Mouse (Mus musculus): ENCODE data around the gene Tmem203. TPM values are rescaled to one million over a fixed set of nuclear protein-coding genes. Genes with fewer than 3 reads are reported as not detected.
"Not testable (repeated sequence)": the region's sequence is repeated elsewhere in the genome, so short reads cannot be mapped to it uniquely, and the experiment has no call there.

Tmem203 gene
- polyA plus RNA-seq, 1 experiment from 2014 or later: 16.4 TPM

DNA sequence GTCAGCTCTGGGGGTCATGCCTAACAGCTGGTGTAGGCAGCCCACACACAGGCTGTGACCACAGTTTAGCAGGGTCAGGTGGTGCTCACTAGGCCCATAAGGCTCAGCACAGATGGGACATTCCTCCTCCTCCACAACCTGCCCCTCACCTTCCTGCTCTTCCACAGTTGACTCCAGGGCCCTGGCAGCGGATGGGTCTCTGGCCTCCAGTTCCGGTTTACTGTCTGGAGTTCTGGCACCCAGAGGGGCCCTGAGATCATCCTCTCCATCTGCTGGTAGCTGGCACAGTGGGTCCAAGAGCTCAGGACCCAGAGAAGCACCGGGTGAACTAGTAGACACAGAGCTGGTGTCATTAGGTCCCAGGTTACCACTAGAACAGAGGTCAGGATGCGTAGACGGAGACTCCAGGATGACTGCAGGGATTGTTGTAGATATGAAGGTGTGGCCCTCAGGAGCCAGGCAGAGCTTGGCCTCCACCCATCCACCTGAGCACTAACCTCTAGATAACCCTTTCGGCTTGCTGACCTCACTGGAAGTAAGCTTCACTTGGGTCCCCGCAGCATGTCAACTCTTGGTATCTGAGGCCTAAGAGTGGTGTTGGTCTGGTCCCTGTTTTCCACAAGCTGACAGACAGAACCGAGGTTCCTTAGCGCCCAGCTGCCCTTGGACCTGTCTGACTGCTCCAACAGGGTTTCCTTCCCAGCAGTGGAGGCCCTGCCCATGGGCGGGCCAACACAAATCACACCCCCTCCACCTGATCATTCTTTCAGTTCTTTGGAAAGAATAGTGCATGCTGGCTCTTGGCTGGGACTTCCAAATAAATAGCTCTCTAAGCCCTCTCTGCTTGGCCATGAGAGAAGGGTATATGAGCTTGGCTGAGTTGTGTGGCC lies 8.8 kb upstream of the Tmem203 start, which contains the start of gene AL732309.1:
AL732309.1 (minus strand) TSS at position 681 of the 890 bp plus-strand sequence.
- no peak within 1 kb of the TSS for H3K4me3 ChIP-seq
- no peak within 1 kb of the TSS for H3K27ac ChIP-seq (replicated peaks)
- H3K4me1 ChIP-seq: peaks cover 19% of the 10 kb centered on the region
- no peaks in the 10 kb centered on the region for H3K27me3 ChIP-seq
- H3K9ac ChIP-seq (replicated peaks): no peak within 1 kb of the TSS
- WGBS: 90% methylated on average over 10 of the region's 10 CpGs
- peaks cover 35% of the 10 kb centered on the region for H3K36me3 ChIP-seq
- H3K9me3 ChIP-seq: no peaks in the 10 kb centered on the region
- no peak for ATAC-seq (replicated peaks)
- no peak within 1 kb of the TSS for H3K4me2 ChIP-seq (replicated peaks)

DNA sequence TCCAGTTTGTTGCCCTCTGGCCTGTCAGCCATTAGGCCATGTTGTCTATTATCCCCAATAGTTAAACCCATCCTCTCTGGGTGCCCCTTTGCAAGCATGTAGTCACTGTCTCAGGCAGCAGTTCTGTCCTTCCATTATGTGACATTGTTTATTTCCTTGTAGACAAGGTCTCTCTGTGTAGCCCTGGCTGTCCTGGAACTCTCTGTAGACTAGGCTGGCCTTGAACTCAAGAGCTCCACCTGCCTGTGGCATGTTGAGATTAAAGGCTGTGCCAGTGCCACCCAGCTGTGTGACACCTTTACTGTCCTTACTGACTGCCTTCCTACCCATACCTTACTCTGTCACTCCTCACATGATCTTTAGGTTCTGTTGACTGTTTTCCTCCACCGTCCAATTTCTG lies 2.9 kb upstream of the Tmem203 start:
- H3K36me3 ChIP-seq: peaks cover 21% of the 10 kb centered on the region
- WGBS: 81% methylated on average over 1 of the region's 1 CpGs

DNA sequence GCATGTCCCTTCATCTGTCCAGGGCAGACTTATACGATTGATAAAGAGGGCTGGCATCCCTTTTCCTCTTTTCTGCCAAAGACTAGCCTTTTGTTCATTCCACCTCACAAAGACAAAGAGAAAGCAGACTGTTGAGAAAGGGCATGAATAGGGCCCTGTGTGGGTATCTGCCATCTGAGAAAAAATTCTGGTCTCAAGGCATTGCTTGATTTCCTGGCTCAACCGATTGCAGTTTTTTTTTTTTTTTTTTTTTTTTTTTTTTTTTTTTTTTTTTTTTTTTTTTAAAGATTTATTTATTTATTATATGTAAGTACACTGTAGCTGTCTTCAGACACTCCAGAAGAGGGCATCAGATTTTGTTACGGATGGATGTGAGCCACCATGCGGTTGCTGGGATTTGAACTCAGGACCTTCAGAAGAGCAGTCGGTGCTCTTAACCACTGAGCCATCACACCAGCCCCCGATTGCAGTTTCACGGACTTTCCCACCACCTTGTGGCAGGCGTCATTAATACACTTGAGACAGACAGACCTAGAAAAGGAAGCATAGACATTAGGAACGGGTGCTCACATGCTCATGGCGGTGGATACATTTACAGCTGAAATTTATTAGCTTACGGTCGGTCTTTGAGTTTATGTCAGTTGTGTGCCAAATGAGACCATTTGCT lies 1.3 kb downstream of the Tmem203 start:
- H3K9me3 ChIP-seq; H3K27me3 ChIP-seq; ATAC-seq (replicated peaks); H3K27ac ChIP-seq (replicated peaks); H3K36me3 ChIP-seq: not testable (repeated sequence)
- Histone ChIP-seq H3K4me3 (peak overlapping the region; percentile 88), H3K4me2 (replicated peaks) (peak overlapping the region; percentile 98), H3K4me1 (peaks cover 24% of the 10 kb centered on the region), H3K9ac (replicated peaks) (peak overlapping the region; percentile 87)
- WGBS: 58% methylated on average over 12 of the region's 12 CpGs

More for the DNA sequence above, 2.9 kb upstream of the Tmem203 start:
- Histone ChIP-seq H3K9me3 (no peaks in the 10 kb centered on the region), H3K4me2 (replicated peaks) (no peak overlapping the region), H3K9ac (replicated peaks) (no peak overlapping the region), H3K4me1 (peaks cover 22% of the 10 kb centered on the region), H3K27ac (replicated peaks) (no peak overlapping the region), H3K27me3 (no peaks in the 10 kb centered on the region), H3K4me3 (no peak overlapping the region)
- ATAC-seq (replicated peaks): no peak

DNA sequence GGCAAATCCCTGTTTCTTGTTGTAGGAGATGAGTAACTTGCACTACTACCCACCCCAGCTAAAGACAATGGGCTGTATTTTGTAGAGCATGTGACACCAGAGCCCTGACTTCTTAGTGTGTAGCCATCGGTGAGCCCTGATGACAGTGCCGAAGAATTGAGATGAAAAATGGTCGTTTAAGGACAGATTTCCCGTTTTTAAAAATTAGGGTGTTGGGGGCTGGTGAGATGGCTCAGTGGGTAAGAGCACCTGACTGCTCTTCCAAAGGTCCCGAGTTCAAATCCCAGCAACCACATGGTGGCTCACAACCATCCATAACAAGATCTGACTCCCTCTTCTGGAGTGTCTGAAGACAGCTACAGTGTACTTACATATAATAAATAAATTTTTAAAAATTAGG lies 2.0 kb downstream of the Tmem203 start:
- H3K27ac ChIP-seq (replicated peaks); H3K4me3 ChIP-seq; H3K27me3 ChIP-seq; H3K4me2 ChIP-seq (replicated peaks); ATAC-seq (replicated peaks); H3K36me3 ChIP-seq; H3K9me3 ChIP-seq; H3K9ac ChIP-seq (replicated peaks): not testable (repeated sequence)
- 91% methylated on average over 5 of the region's 5 CpGs for WGBS
- peaks cover 29% of the 10 kb centered on the region for H3K4me1 ChIP-seq

DNA sequence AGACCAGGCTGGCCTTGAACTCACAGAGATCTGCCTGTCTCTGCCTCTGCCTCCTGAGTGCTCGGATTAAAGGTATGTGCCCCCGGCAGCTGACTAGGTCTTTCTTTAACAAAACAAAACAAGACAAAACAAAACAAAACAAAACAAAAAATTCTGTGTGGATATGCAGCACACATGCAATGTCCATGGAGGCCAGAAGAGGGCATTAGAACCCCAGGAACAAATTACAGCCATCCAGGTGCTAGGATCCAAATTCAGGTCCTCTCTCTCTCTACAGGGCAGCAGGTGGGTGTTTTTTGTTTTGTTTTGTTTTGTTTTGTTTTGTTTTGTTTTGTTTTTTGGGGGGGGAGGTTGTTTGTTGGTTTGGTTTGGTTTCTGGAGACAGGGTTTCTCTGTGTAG lies 3.6 kb downstream of the Tmem203 start:
- H3K36me3 ChIP-seq: no peaks in the 10 kb centered on the region

DNA sequence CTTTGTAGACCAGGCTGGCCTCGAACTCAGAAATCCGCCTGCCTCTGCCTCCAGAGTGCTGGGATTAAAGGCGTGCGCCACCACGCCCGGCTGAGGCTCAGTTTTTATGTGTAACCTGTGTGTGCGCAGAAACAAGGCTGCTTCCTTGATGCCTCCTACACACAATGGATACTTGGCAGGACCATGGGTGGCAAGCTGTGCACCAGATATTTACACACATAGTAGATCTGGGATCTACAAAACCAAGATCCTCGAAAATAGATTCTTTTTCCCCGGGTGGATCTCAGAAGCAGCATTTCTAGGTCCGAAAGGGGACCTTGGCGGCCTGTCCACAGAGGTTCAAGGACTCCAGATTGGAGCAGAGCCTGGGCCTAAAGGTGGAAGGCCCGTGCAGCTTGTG lies 6.6 kb downstream of the Tmem203 start:
- Histone ChIP-seq H3K36me3 (no peaks in the 10 kb centered on the region), H3K9me3 (no peaks in the 10 kb centered on the region), H3K27ac (replicated peaks) (peak overlapping the region; percentile 62), H3K4me3 (peak overlapping the region; percentile 63), H3K4me1 (peaks cover 50% of the 10 kb centered on the region), H3K9ac (replicated peaks) (peak overlapping the region; percentile 47), H3K4me2 (replicated peaks) (peak overlapping the region; percentile 98), H3K27me3 (peaks cover 15% of the 10 kb centered on the region; the same call in 1 of the 2 replicates)
- ATAC-seq (replicated peaks): peak; percentile 5; the same call in 1 of the 2 replicates
- 47% methylated on average over 12 of the region's 12 CpGs for WGBS

More for the DNA sequence above, 3.6 kb downstream of the Tmem203 start:
- Histone ChIP-seq H3K9me3 (no peaks in the 10 kb centered on the region), H3K27me3 (peaks cover 8% of the 10 kb centered on the region; the same call in 1 of the 2 replicates), H3K27ac (replicated peaks) (no peak overlapping the region), H3K9ac (replicated peaks) (no peak overlapping the region), H3K4me2 (replicated peaks) (no peak overlapping the region), H3K4me1 (peaks cover 39% of the 10 kb centered on the region), H3K4me3 (no peak overlapping the region)
- WGBS: 44% methylated on average over 2 of the region's 2 CpGs
- ATAC-seq (replicated peaks): no peak

DNA sequence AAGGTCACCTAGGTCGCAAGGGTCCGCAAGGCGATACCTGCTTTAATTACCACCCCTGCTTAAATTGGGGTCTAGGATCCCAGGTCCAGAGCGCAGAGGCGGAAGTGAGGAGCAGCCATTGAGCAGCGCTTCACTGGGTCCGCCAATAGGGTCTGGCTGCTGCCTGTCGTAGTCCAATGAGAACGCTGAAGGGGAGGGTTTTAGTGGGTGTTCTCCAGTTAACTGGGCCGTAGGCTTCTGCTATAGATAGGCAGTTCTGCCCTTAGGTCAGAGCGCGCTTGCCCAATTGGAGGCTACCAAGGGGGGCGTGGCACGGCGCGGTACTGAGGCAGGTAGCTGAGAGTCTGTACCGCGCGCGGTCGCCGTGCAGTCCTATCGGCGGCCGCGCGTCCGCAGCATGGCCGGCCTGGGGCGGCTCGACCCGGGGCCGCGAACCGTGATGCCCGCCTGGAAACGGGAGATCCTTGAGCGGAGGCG lies 7.1 kb downstream of the Tmem203 start, which contains the start of gene Tprn:
Tprn (plus strand) TSS at position 328 of the 477 bp plus-strand sequence.
- peak within 1 kb of the TSS; percentile 98 for H3K4me2 ChIP-seq (replicated peaks)
- peaks cover 15% of the 10 kb centered on the region; the same call in 1 of the 2 replicates for H3K27me3 ChIP-seq
- H3K27ac ChIP-seq (replicated peaks): peak within 1 kb of the TSS; percentile 62
- H3K4me1 ChIP-seq: peaks cover 51% of the 10 kb centered on the region
- H3K36me3 ChIP-seq: no peaks in the 10 kb centered on the region
- under 1% methylated on average over 39 of the region's 39 CpGs for WGBS
- peak; percentile 100 for ATAC-seq (replicated peaks)
- H3K9ac ChIP-seq (replicated peaks): peak within 1 kb of the TSS; percentile 60
- H3K4me3 ChIP-seq: peak within 1 kb of the TSS; percentile 63
- H3K9me3 ChIP-seq: no peaks in the 10 kb centered on the region

DNA sequence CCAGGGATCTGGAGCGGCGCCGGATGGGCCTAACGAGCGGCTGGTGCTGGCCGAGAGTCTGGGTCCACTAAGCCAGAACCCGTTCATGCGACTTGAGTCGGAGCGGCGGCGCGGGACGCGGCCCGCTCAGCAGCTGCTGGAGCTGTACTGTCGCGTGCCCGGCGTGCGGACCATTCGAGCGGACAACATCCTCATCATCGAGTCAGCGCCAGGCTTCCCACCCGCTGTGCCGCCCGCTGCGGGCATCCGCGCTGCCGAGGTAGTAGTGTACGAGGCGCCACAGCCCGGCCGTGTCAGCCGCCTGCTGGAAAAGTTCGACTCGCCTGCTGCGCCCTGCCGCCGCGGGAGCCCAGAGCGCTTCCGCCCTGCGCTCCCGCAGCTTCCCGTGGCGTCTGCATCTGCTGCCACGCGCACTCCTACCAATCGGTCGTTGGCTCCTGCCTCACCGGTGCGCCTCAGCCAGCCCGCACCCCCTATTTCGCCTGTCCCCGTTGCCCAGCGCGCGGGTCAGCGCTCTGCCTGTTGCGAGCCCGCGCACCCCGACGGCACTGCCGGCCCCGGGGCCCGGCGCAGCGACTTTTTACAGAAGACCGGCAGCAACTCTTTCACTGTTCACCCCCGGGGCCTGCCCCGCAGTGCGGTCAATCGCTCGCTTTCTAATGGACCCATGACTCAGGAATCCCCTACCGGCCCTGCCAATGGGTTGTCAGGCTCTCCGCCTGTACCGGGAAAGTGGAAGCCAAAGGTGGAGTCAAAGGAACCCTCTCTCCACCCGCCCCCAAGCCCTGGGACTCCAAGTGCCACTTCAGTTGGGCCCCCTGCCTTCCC lies 7.8 kb downstream of the Tmem203 start:
- Histone ChIP-seq H3K9ac (replicated peaks) (peak overlapping the region; percentile 60), H3K4me1 (peaks cover 58% of the 10 kb centered on the region), H3K4me2 (replicated peaks) (peak overlapping the region; percentile 98), H3K4me3 (peak overlapping the region; percentile 63), H3K36me3 (no peaks in the 10 kb centered on the region), H3K9me3 (no peaks in the 10 kb centered on the region), H3K27ac (replicated peaks) (peak overlapping the region; percentile 62), H3K27me3 (peaks cover 15% of the 10 kb centered on the region; the same call in 1 of the 2 replicates)
- ATAC-seq (replicated peaks): no peak
- under 1% methylated on average over 82 of the region's 82 CpGs for WGBS

DNA sequence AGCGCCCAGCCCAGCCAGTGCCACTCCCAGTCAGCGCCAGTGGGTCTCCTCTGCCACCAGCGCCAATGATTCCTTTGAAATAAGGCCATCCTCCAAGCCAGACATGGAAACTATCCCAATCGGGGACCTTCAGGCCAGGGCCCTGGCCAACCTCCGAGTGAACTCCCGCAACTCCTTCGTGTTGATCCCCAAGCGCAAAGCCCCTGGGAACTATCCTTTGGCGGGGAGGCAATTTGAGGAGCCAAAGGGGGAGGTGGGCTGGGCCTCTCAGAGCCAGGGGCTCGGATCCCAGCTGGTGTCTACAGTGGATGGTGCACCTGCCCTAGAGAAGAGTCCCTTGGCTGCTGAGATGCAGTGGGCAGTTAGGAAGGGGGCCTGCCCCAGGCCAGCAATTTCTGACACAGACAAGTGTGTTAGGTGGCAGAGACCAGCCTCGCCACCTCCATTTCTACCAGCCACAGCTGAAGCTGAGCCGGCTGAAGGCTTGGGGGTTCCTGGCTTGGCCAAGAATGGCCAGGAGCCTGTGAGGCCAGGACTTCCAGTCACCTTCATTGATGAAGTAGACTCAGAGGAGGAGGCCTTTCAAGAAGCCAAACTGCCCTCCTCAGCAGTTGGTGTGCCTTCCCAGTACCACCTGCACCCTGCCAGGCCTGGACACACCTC lies 8.5 kb downstream of the Tmem203 start:
- WGBS: 21% methylated on average over 12 of the region's 12 CpGs

DNA sequence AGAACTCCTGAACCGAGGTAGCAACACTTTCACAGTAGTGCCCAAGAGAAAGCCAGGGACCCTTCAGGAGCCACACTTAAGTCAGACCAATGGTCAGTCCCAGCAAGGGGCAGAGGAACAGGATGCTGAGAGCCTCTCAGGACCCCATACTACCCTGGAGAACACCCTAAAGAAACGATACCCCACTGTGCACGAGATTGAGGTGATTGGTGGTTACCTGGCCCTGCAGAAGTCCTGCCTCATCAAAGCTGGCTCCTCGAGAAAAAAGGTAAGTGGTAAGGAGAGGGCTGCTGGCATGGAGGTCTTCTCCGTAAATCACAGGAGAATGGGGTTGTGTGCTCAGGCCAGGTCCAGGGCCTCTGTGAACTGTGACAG lies 9.0 kb downstream of the Tmem203 start:
- Histone ChIP-seq H3K9ac (replicated peaks) (no peak overlapping the region), H3K27me3 (peaks cover 15% of the 10 kb centered on the region; the same call in 1 of the 2 replicates), H3K36me3 (peaks cover 4% of the 10 kb centered on the region), H3K9me3 (no peaks in the 10 kb centered on the region), H3K4me2 (replicated peaks) (peak overlapping the region; percentile 98), H3K4me1 (peaks cover 56% of the 10 kb centered on the region), H3K4me3 (peak overlapping the region; percentile 63; the same call in 1 of the 2 replicates), H3K27ac (replicated peaks) (no peak overlapping the region)
- 81% methylated on average over 5 of the region's 5 CpGs for WGBS
- no peak for ATAC-seq (replicated peaks)

More for the DNA sequence above, 8.5 kb downstream of the Tmem203 start:
- no peak for ATAC-seq (replicated peaks)
- H3K9ac ChIP-seq (replicated peaks): peak overlapping the region; percentile 60
- H3K27ac ChIP-seq (replicated peaks): no peak overlapping the region
- peaks cover 56% of the 10 kb centered on the region for H3K4me1 ChIP-seq
- H3K36me3 ChIP-seq: no peaks in the 10 kb centered on the region
- H3K27me3 ChIP-seq: peaks cover 15% of the 10 kb centered on the region; the same call in 1 of the 2 replicates
- H3K4me2 ChIP-seq (replicated peaks): peak overlapping the region; percentile 98
- H3K4me3 ChIP-seq: peak overlapping the region; percentile 63
- no peaks in the 10 kb centered on the region for H3K9me3 ChIP-seq

DNA sequence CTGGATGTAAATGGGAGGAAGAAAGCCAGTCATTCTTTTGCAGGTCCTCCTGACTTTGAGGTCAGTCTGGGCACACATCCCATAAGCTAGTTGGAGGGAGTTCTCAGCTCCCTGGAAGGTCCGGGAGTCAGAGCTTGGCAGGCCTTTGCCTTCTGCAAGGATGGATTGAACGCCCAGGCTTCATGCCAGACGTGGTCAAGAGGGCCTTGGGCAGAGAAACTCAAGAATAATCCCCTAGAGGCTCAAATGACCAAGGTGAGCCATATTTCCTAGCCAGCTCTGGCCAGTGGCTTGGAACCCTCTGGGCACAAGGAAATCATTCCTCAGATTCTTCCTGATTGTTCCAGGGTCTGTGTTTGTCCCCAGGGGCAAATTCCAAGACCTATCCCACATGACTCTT lies 9.6 kb downstream of the Tmem203 start:
- H3K27ac ChIP-seq (replicated peaks): no peak overlapping the region
- H3K9me3 ChIP-seq: no peaks in the 10 kb centered on the region
- H3K27me3 ChIP-seq: peaks cover 15% of the 10 kb centered on the region; the same call in 1 of the 2 replicates
- WGBS: 76% methylated on average over 3 of the region's 3 CpGs
- H3K4me1 ChIP-seq: peaks cover 56% of the 10 kb centered on the region
- no peak for ATAC-seq (replicated peaks)
- H3K4me2 ChIP-seq (replicated peaks): peak overlapping the region; percentile 98
- H3K9ac ChIP-seq (replicated peaks): peak overlapping the region; percentile 13; the same call in 1 of the 2 replicates
- peaks cover 10% of the 10 kb centered on the region for H3K36me3 ChIP-seq
- no peak overlapping the region for H3K4me3 ChIP-seq
